Mouse (Mus musculus): Measurements from ENCODE around the gene Pacsin2. TPM values are rescaled to one million over a fixed set of nuclear protein-coding genes. Genes with fewer than 3 reads are reported as not detected.
A peak's percentile ranks its signal among the peaks of the same experiment; 100 is the strongest.

Gene Pacsin2
- polyA plus RNA-seq, 1 experiment from 2014 or later: 29.5 TPM

GRCm38 (mm10) chr15:83442495-83443037 is 21.8 kb downstream of the Pacsin2 start:
- 92% methylated on average over 4 of the region's 4 CpGs for WGBS
- ATAC-seq (ENCODE audit: low FRiP score): no peak
- H3K4me1 ChIP-seq (replicated peaks): peaks cover 16% of the 10 kb centered on the region
- H3K9ac ChIP-seq: no peak overlapping the region
- H3K4me3 ChIP-seq: no peak overlapping the region
- no peaks in the 10 kb centered on the region for H3K27me3 ChIP-seq
- H3K4me2 ChIP-seq: no peak overlapping the region
- H3K9me3 ChIP-seq: no peaks in the 10 kb centered on the region
- no peak overlapping the region for H3K27ac ChIP-seq
- no peaks in the 10 kb centered on the region for H3K36me3 ChIP-seq

GRCm38 (mm10) chr15:83440726-83441125 is 23.7 kb downstream of the Pacsin2 start:
- Histone ChIP-seq H3K27ac (no peak overlapping the region), H3K9me3 (no peaks in the 10 kb centered on the region), H3K4me3 (no peak overlapping the region), H3K9ac (no peak overlapping the region), H3K36me3 (no peaks in the 10 kb centered on the region), H3K4me1 (replicated peaks) (peaks cover 8% of the 10 kb centered on the region), H3K4me2 (no peak overlapping the region), H3K27me3 (no peaks in the 10 kb centered on the region)
- WGBS: 67% methylated on average over 5 of the region's 5 CpGs
- ATAC-seq (ENCODE audit: low FRiP score): no peak

- Histone ChIP-seq H3K9me3 (no peaks in the 10 kb centered on the region), H3K27ac (no peak overlapping the region), H3K4me2 (no peak overlapping the region), H3K27me3 (no peaks in the 10 kb centered on the region), H3K4me1 (replicated peaks) (peaks cover 16% of the 10 kb centered on the region), H3K36me3 (no peaks in the 10 kb centered on the region), H3K9ac (no peak overlapping the region), H3K4me3 (no peak overlapping the region)
- ATAC-seq (ENCODE audit: low FRiP score): no peak
- 73% methylated on average over 9 of the region's 9 CpGs for WGBS
Observed at GRCm38 (mm10) chr15:83436541-83436940, 27.9 kb downstream of the Pacsin2 start.

- Histone ChIP-seq H3K36me3 (no peaks in the 10 kb centered on the region), H3K4me2 (no peak overlapping the region), H3K27me3 (no peaks in the 10 kb centered on the region), H3K4me1 (replicated peaks) (peaks cover 16% of the 10 kb centered on the region), H3K4me3 (no peak overlapping the region), H3K9me3 (no peaks in the 10 kb centered on the region), H3K27ac (no peak overlapping the region), H3K9ac (no peak overlapping the region)
- 90% methylated on average over 8 of the region's 8 CpGs for WGBS
- no peak for ATAC-seq (ENCODE audit: low FRiP score)
Observed at GRCm38 (mm10) chr15:83435324-83436090, 28.9 kb downstream of the Pacsin2 start.

GRCm38 (mm10) chr15:83434692-83435091 is 29.7 kb downstream of the Pacsin2 start:
- H3K27ac ChIP-seq: no peak overlapping the region
- H3K36me3 ChIP-seq: no peaks in the 10 kb centered on the region
- no peak overlapping the region for H3K9ac ChIP-seq
- H3K27me3 ChIP-seq: no peaks in the 10 kb centered on the region
- no peak overlapping the region for H3K4me3 ChIP-seq
- no peak overlapping the region for H3K4me2 ChIP-seq
- no peaks in the 10 kb centered on the region for H3K9me3 ChIP-seq
- WGBS: 78% methylated on average over 4 of the region's 4 CpGs
- H3K4me1 ChIP-seq (replicated peaks): peaks cover 16% of the 10 kb centered on the region
- ATAC-seq (ENCODE audit: low FRiP score): no peak

GRCm38 (mm10) chr15:83433344-83433743 is 31.1 kb downstream of the Pacsin2 start:
- Histone ChIP-seq H3K4me2 (no peak overlapping the region), H3K27me3 (no peaks in the 10 kb centered on the region), H3K27ac (no peak overlapping the region), H3K4me1 (replicated peaks) (peaks cover 16% of the 10 kb centered on the region), H3K9ac (no peak overlapping the region), H3K9me3 (no peaks in the 10 kb centered on the region), H3K4me3 (no peak overlapping the region), H3K36me3 (no peaks in the 10 kb centered on the region)
- WGBS: 83% methylated on average over 2 of the region's 2 CpGs
- no peak for ATAC-seq (ENCODE audit: low FRiP score)

- Histone ChIP-seq H3K4me2 (no peak overlapping the region), H3K36me3 (no peaks in the 10 kb centered on the region), H3K27ac (0 out of 2 replicates have a peak overlapping the region, but pooled peaks have one; percentile 15), H3K9me3 (no peaks in the 10 kb centered on the region), H3K27me3 (no peaks in the 10 kb centered on the region), H3K4me3 (no peak overlapping the region), H3K9ac (0 out of 2 replicates have a peak overlapping the region, but pooled peaks have one; percentile 40), H3K4me1 (replicated peaks) (peaks cover 16% of the 10 kb centered on the region)
- 71% methylated on average over 15 of the region's 15 CpGs for WGBS
- ATAC-seq (ENCODE audit: low FRiP score): no peak
Observed at GRCm38 (mm10) chr15:83432231-83433031, 32.0 kb downstream of the Pacsin2 start.

GRCm38 (mm10) chr15:83430986-83431763 is 33.2 kb downstream of the Pacsin2 start:
- H3K4me3 ChIP-seq: no peak overlapping the region
- 95% methylated on average over 14 of the region's 14 CpGs for WGBS
- H3K4me1 ChIP-seq (replicated peaks): peaks cover 16% of the 10 kb centered on the region
- no peak overlapping the region for H3K9ac ChIP-seq
- H3K9me3 ChIP-seq: no peaks in the 10 kb centered on the region
- H3K27me3 ChIP-seq: no peaks in the 10 kb centered on the region
- no peaks in the 10 kb centered on the region for H3K36me3 ChIP-seq
- H3K27ac ChIP-seq: no peak overlapping the region
- no peak overlapping the region for H3K4me2 ChIP-seq
- ATAC-seq (ENCODE audit: low FRiP score): no peak

GRCm38 (mm10) chr15:83430419-83430818 is 34.0 kb downstream of the Pacsin2 start:
- Histone ChIP-seq H3K36me3 (no peaks in the 10 kb centered on the region), H3K9ac (no peak overlapping the region), H3K27ac (no peak overlapping the region), H3K27me3 (no peaks in the 10 kb centered on the region), H3K4me2 (no peak overlapping the region), H3K4me3 (no peak overlapping the region), H3K4me1 (replicated peaks) (peaks cover 22% of the 10 kb centered on the region), H3K9me3 (no peaks in the 10 kb centered on the region)
- 63% methylated on average over 7 of the region's 7 CpGs for WGBS
- no peak for ATAC-seq (ENCODE audit: low FRiP score)

GRCm38 (mm10) chr15:83428586-83428985 is 35.8 kb downstream of the Pacsin2 start:
- H3K4me1 ChIP-seq (replicated peaks): peaks cover 22% of the 10 kb centered on the region
- no peak for ATAC-seq (ENCODE audit: low FRiP score)
- H3K27me3 ChIP-seq: no peaks in the 10 kb centered on the region
- no peaks in the 10 kb centered on the region for H3K9me3 ChIP-seq
- no peak overlapping the region for H3K4me2 ChIP-seq
- 100% methylated on average over 1 of the region's 1 CpGs for WGBS
- H3K36me3 ChIP-seq: no peaks in the 10 kb centered on the region
- no peak overlapping the region for H3K27ac ChIP-seq
- no peak overlapping the region for H3K4me3 ChIP-seq
- H3K9ac ChIP-seq: no peak overlapping the region

- Histone ChIP-seq H3K9me3 (no peaks in the 10 kb centered on the region), H3K36me3 (no peaks in the 10 kb centered on the region), H3K4me1 (replicated peaks) (peaks cover 13% of the 10 kb centered on the region), H3K4me2 (no peak overlapping the region), H3K9ac (no peak overlapping the region), H3K27ac (no peak overlapping the region), H3K27me3 (no peaks in the 10 kb centered on the region), H3K4me3 (no peak overlapping the region)
- ATAC-seq (ENCODE audit: low FRiP score): no peak
- WGBS: 85% methylated on average over 9 of the region's 9 CpGs
Observed at GRCm38 (mm10) chr15:83427294-83428163, 36.9 kb downstream of the Pacsin2 start.
